Mouse (Mus musculus): ENCODE measurements around the gene Smyd3. TPM values are rescaled to one million over a fixed set of nuclear protein-coding genes. Genes with fewer than 3 reads are reported as not detected.

Gene Smyd3
- polyA plus RNA-seq, 1 experiment: 12.6 TPM

DNA sequence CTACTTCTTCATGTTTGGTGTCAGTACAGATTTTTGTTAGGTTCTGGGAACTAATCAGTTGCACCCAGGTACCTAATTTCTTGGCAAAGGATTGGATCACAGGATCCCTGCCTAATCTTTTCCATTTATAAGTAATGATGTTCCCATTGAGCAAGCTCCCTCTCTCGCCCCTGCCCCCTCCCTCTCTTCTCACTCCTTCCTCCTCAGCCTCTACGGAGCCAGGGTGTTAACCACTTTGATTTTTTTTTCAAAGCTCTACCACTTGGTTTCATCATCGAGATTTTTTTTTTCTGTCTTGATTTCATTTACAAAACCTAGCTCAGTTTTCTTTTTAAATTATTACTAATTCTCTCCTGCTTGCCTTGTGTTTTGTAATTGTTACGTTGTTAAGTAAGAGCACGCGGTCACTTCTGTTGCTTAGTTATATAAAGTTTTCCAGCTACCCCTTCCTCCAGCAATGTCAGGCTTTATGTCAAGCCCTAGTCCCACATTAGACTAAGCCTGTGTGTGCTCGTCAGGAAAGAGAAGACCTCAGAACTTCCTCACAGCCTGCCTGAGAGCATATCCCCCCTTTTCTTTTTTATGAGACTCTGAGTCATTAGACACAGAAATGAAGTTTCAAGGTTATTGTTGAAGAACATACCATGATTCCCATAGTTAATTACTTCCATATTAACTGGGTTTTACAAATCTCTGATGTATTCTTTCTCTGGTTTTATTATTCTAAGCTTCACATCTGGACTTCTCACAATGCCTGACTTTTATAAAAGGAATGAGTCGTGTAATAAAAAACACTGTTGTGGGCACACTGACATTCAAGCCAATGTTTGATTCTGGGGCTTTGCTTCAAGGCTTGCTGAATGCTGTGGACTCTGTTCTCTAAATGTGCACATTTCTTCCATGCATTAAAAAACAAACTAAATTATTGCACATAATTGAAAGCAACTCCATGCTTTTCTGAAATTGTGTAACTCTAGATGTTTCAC is 156.1 kb downstream of the Smyd3 start:
- no peak for DNase-seq (ENCODE audit: low read depth)
- TF ChIP-seq CTCF (IDR thresholded peaks at IDR 0.05; ENCODE audit: borderline replicate concordance, extremely low read depth, insufficient read depth, insufficient read length) (no peak), POLR2A (IDR thresholded peaks at IDR 0.05; ENCODE audit: borderline replicate concordance, extremely low read depth, insufficient read depth, insufficient read length, poor library complexity, severe bottlenecking) (no peak)

DNA sequence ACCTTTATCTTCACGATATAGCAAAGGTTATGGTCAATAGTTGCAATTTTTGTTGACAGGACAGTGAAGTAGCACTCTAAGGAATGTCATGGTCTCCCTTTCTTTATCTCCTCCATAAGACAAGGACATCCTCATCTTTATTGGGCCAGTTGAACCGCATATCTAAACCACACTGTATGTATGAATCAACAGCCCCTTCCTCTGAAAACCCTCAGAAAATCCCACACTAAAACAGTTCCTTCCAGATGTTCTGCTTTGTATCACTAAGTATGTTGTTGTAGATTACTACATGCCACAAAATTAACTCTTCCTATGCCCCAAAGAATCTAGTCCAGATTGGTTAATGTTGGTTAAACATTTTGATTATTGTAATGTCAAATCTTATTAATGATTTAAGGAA is 160.7 kb downstream of the Smyd3 start:
- no peak for DNase-seq (ENCODE audit: low read depth)
- TF ChIP-seq POLR2A (IDR thresholded peaks at IDR 0.05; ENCODE audit: borderline replicate concordance, extremely low read depth, insufficient read depth, insufficient read length, poor library complexity, severe bottlenecking) (no peak), CTCF (IDR thresholded peaks at IDR 0.05; ENCODE audit: borderline replicate concordance, extremely low read depth, insufficient read depth, insufficient read length) (no peak)

DNA sequence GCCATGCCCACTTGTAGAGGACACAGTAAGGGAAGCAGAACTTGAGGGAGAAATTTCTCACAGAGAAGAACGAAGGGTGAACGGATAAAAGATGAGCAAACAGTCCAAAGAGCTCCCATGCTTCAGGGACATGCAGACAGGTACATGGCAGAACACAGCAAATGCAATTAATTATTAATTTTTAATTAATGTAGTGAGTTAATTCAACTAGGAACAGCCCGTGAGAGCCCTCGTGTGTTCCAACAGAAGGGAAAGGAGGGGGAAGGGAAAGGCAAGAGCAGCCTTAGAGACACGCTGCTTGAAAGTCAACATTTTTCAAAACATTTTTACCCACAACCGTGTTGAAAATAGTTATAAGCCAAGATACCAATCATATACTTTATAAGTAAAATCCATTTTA is 163.6 kb downstream of the Smyd3 start:
- no peak for DNase-seq (ENCODE audit: low read depth)

DNA sequence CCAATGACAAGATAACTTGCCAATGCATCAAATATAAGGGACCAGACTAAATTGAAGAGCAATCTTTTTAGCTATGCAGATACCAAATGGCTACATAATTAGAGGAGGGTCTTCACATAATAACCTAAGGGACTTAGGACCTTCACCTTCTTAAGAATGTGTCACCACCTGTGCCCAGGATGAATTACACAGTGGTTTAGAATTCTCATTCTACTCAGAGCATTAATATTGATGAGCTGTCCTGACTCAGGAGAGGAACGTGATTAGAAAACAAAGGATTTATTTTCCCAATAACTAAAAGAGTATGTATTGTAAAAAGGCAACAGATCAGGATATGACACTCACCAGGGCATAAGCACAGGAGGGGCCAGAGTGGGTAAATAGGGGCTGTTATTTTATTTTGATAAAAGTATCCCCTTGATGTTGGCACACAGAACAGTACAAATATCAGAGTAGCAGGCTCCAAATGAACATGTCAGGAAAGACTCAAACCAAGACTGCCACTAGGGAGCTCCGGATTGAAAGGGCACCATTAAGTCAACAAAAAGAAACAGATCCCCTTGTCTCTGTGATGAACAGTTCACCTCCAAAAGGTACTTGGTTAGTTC is 172.4 kb downstream of the Smyd3 start:
- TF ChIP-seq POLR2A (IDR thresholded peaks at IDR 0.05; ENCODE audit: borderline replicate concordance, extremely low read depth, insufficient read depth, insufficient read length, poor library complexity, severe bottlenecking) (no peak), CTCF (IDR thresholded peaks at IDR 0.05; ENCODE audit: borderline replicate concordance, extremely low read depth, insufficient read depth, insufficient read length) (no peak)
- DNase-seq (ENCODE audit: low read depth): no peak

More for the DNA sequence above, 163.6 kb downstream of the Smyd3 start:
- TF ChIP-seq CTCF (IDR thresholded peaks at IDR 0.05; ENCODE audit: borderline replicate concordance, extremely low read depth, insufficient read depth, insufficient read length) (no peak), POLR2A (IDR thresholded peaks at IDR 0.05; ENCODE audit: borderline replicate concordance, extremely low read depth, insufficient read depth, insufficient read length, poor library complexity, severe bottlenecking) (no peak)

DNA sequence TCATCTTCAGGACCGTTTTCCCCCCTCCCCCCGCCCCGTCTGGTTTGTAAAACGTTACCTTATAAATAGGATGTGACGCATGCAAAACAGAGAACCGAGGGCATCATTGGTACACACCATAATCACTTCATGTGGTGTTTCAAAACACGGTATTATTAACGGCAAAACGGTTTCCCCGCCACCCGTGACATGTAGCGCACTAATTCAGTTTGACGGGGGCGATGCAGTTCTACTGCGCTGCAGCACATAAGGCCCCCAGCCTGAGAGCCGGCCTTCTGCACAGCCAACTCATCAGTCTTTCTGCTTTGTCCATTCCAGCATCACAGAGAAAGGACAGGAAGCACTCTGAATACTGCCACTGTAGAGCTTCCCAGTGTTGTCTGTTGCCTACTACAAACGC is 174.4 kb downstream of the Smyd3 start:
- TF ChIP-seq POLR2A (IDR thresholded peaks at IDR 0.05; ENCODE audit: borderline replicate concordance, extremely low read depth, insufficient read depth, insufficient read length, poor library complexity, severe bottlenecking) (no peak), CTCF (IDR thresholded peaks at IDR 0.05; ENCODE audit: borderline replicate concordance, extremely low read depth, insufficient read depth, insufficient read length) (no peak)
- no peak for DNase-seq (ENCODE audit: low read depth)

DNA sequence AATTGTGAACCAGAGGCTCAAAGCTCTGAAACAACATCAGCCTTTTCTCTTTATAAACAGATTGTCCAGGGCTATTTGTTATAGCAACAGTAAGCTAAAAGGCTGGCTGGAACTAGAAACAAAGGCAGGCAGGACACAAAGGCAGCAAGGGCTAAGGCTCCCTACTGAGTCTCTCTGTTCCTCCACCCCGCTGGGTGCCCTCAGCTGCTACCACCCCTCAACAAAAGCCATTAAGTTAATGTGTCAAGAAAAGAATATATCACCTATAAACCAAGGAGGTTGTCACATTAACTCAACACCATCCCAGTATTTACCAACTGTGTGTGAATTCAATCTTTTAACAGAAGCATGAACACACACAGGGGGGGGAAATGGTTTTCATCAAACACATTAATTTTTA is 176.3 kb downstream of the Smyd3 start:
- TF ChIP-seq CTCF (IDR thresholded peaks at IDR 0.05; ENCODE audit: borderline replicate concordance, extremely low read depth, insufficient read depth, insufficient read length) (no peak), POLR2A (IDR thresholded peaks at IDR 0.05; ENCODE audit: borderline replicate concordance, extremely low read depth, insufficient read depth, insufficient read length, poor library complexity, severe bottlenecking) (no peak)
- no peak for DNase-seq (ENCODE audit: low read depth)

DNA sequence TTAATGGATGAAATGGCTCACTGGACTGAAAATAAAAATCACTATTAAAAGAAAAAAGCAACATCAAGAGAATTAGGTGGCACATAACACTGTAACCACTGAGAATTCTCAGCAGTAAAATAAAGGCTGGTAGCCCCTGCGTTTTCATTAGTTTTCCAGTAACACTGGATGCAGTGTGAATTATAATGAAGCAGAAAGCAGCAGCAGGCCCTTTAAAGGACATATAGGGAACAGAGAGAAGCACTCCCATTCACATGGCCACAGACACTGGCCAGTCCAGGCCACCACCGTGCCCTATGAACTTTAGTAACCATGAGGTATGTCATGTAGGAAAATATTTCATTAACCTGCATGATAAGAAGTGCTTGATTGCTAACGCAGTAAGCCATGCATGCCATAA is 178.8 kb downstream of the Smyd3 start:
- DNase-seq (ENCODE audit: low read depth): peak; percentile 52
- no peak for TF ChIP-seq CTCF (IDR thresholded peaks at IDR 0.05; ENCODE audit: borderline replicate concordance, extremely low read depth, insufficient read depth, insufficient read length)
- TF ChIP-seq POLR2A (IDR thresholded peaks at IDR 0.05; ENCODE audit: borderline replicate concordance, extremely low read depth, insufficient read depth, insufficient read length, poor library complexity, severe bottlenecking): no peak

DNA sequence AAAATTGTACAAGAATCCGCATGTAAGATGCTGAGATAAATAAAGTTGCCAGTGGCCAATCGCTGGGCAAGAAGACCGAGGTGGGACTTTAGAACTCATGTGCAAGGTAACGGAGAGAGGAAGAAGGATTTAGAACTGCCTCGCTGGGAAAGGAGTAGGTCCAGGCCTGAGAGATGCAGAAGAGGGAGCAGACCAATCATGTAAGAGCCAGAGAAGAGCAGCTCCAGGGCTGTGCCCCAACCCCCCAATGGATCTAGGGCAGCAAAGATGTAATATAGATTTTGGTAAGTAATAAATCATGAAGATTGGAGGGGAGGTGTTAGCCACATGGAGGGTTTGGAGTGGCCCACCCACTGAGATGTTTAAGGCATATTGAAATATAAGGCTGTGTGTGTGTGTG is 180.3 kb downstream of the Smyd3 start:
- no peak for TF ChIP-seq POLR2A (IDR thresholded peaks at IDR 0.05; ENCODE audit: borderline replicate concordance, extremely low read depth, insufficient read depth, insufficient read length, poor library complexity, severe bottlenecking)
- TF ChIP-seq CTCF (IDR thresholded peaks at IDR 0.05; ENCODE audit: borderline replicate concordance, extremely low read depth, insufficient read depth, insufficient read length): no peak
- DNase-seq (ENCODE audit: low read depth): no peak

DNA sequence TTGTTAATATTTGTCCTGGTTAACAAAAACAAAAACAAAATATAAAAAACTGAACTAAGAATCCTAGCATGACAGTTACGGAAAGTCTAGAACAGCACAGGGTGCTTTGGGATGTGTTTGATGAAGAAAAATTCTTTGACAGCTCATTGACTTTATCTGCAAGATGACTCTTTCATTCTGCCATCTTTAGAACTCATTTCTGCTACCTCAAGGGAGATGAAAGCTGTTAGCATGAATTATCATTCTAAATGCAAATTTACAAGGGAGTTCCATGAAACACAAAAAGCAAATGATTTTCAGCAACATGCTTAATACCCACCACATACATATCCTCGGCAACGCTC is 190.9 kb downstream of the Smyd3 start:
- DNase-seq (ENCODE audit: low read depth): no peak

DNA sequence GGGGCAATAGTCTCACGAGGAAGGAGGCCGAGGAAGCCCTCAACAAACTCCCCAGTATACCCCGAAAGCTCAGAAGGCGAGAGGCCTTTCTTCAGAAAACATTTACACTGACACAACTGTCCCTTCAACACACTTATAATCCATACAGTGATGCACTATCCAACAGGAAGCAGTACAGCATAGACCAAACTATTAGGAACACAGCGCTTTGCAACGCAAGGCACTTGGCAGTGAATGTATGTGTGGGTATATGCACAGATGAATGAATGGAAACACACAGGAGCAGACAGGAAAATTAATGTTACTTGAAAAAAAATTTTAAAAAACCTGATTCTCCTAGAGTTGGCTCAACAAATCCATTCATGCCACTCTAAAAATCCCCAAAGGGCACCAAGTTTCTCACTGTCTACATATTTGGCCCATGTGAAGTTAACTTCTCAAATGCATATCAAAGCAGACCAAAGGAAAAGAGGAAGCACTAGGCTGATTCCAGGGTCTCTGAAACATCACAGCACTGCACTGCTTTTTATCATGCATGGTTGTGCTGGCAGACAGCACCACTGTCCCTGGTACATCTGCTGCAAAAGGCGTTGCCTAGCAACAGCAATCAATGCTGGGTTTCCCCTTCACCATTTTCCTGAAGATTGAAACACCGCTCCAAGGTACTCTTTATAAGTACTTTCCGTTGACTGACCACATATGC is 191.4 kb downstream of the Smyd3 start:
- DNase-seq (ENCODE audit: low read depth): peak; percentile 90
- TF ChIP-seq POLR2A (IDR thresholded peaks at IDR 0.05; ENCODE audit: borderline replicate concordance, extremely low read depth, insufficient read depth, insufficient read length, poor library complexity, severe bottlenecking): no peak
- TF ChIP-seq CTCF (IDR thresholded peaks at IDR 0.05; ENCODE audit: borderline replicate concordance, extremely low read depth, insufficient read depth, insufficient read length): no peak

More for the DNA sequence above, 190.9 kb downstream of the Smyd3 start:
- no peak for TF ChIP-seq POLR2A (IDR thresholded peaks at IDR 0.05; ENCODE audit: borderline replicate concordance, extremely low read depth, insufficient read depth, insufficient read length, poor library complexity, severe bottlenecking)
- no peak for TF ChIP-seq CTCF (IDR thresholded peaks at IDR 0.05; ENCODE audit: borderline replicate concordance, extremely low read depth, insufficient read depth, insufficient read length)

DNA sequence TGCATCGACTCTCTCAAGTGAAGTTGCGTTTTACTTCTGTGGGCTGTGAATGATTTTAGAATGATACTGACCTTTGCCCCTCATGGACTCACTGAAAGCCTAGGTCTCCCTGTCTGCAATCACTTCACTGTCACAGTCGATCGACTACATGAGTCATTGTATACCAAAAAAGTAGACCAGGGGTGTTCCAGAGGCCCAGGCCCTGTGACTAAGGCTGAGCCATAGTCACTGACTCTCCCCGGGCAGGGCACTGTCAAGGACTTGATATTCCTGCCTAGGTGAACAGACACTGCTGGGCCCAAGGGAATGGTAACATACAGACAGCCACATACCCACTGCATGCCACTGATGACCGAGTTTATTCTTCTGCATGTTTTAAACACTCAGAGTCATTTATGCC is 193.6 kb downstream of the Smyd3 start:
- TF ChIP-seq POLR2A (IDR thresholded peaks at IDR 0.05; ENCODE audit: borderline replicate concordance, extremely low read depth, insufficient read depth, insufficient read length, poor library complexity, severe bottlenecking) (no peak), CTCF (IDR thresholded peaks at IDR 0.05; ENCODE audit: borderline replicate concordance, extremely low read depth, insufficient read depth, insufficient read length) (no peak)
- DNase-seq (ENCODE audit: low read depth): no peak
